Mouse (Mus musculus): ENCODE measurements around the gene Abca13.

The Abca13 gene

DNA sequence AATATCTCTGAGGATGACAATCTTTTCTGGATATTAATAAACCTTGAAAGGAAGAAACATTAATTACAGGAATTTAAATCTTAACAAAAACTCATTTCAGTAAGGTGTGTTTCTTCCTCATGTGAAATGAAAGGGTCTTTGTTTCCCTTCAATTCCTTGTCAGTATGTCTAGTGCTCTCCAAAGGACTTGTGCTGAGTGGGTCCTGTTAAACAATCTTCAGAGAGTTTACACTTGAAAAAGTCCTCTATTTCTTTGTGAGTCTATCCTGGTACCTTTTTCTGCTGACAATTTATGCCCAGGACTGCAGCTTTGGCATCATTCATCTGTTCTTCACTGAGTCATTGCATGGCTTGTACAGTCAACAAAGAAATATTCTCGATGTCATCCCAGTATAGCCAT lies 539.6 kb downstream of the Abca13 start:
- no peak for DNase-seq

Data from thymus, postnatal 14 days (tissue).